Mouse (Mus musculus) liver, embryonic 14.5 days (tissue): ENCODE measurements around the gene Efna3. TPM values are rescaled to one million over a fixed set of nuclear protein-coding genes. Genes with fewer than 3 reads are reported as not detected.

Experiments used
- ATAC-seq: fragments of 200-750 bp; cut with Nextera tagmentation; 2 replicates; pipeline ENCODE4 v1.8.0; 2017; ENCODE audit warnings: moderate number of reproducible peaks, mild to moderate bottlenecking, moderate library complexity; ENCODE audit not compliant: insufficient read depth
- DNase-seq, 3 experiments: peaks; one replicate each; pipeline ENCODE4 v3.0.0-alpha.2; 2012 to 2013; ENCODE audit warnings: low read depth in 3 of 3, low spot score in 3 of 3
- H3K27ac ChIP-seq: fragments of 300-500 bp; sonication (generic); 2 replicates; pipeline ENCODE4 v1.5.1; 2014; ENCODE audit warnings: moderate library complexity, mild to moderate bottlenecking, control low read depth, inconsistent platforms
- H3K27me3 ChIP-seq: fragments of 300-500 bp; sonication (generic); 2 replicates; pipeline ENCODE4 v1.6.1; 2014; ENCODE audit warnings: mild to moderate bottlenecking, low read length, moderate library complexity; ENCODE audit not compliant: control insufficient read depth, insufficient read depth
- H3K36me3 ChIP-seq: fragments of 300-500 bp; sonication (generic); replicated peaks from 2 replicates; pipeline ENCODE4 v1.6.1; 2014; ENCODE audit warnings: low read depth; ENCODE audit not compliant: control insufficient read depth, insufficient read depth
- H3K4me1 ChIP-seq, 2 experiments: fragments of 200-500 bp in 1 of 2; fragments of 300-500 bp in 1 of 2; sonication (generic) in 1 of 2; replicated peaks; 2 replicates each; pipeline ENCODE4 v1.6.1; 2012 to 2014; ENCODE audit warnings: antibody characterized with exemption in 1 of 2, inconsistent platforms in 1 of 2, low read length in 1 of 2; ENCODE audit not compliant: control insufficient read depth in 2 of 2, insufficient read depth in 2 of 2
- H3K4me2 ChIP-seq: fragments of 300-500 bp; sonication (generic); 2 replicates; pipeline ENCODE4 v1.6.1; 2014; ENCODE audit warnings: low read depth, mild to moderate bottlenecking, control low read depth, moderate library complexity
- H3K4me3 ChIP-seq, 2 experiments: fragments of 200-500 bp in 1 of 2; fragments of 300-500 bp in 1 of 2; sonication (generic) in 1 of 2; 2 replicates each; pipeline ENCODE4 v1.5.1; 2012 to 2014; ENCODE audit warnings: low read depth in 2 of 2, low read length in 2 of 2, mild to moderate bottlenecking in 2 of 2, control low read depth in 1 of 2, inconsistent platforms in 1 of 2, moderate library complexity in 1 of 2; ENCODE audit not compliant: insufficient read depth in 1 of 2
- H3K9ac ChIP-seq: fragments of 300-500 bp; sonication (generic); replicated peaks from 2 replicates; pipeline ENCODE4 v1.6.1; 2014; ENCODE audit warnings: mild to moderate bottlenecking, control low read depth, moderate library complexity
- H3K9me3 ChIP-seq: fragments of 300-500 bp; sonication (generic); 2 replicates; pipeline ENCODE4 v1.6.1; 2016; ENCODE audit warnings: low read length, mixed read lengths; ENCODE audit not compliant: control insufficient read depth
- CTCF ChIP-seq: IDR thresholded peaks from 2 replicates; pipeline ENCODE4 v1.5.1; 2016; ENCODE audit warnings: antibody characterized with exemption, low read depth, control low read depth
- EP300 ChIP-seq: IDR thresholded peaks from 2 replicates; pipeline ENCODE4 v1.6.1; 2016; ENCODE audit warnings: antibody characterized with exemption, low read depth
- WGBS: fragments of 180-500 bp; shearing (Covaris S2); extraction: QIAGEN DNeasy Blood & Tissue Kit; methylation state at CpG from one replicate; pipeline ENCODE4 v1.1.7; 2014; ENCODE audit not compliant: insufficient replicate concordance; 5-methylcytosine and 5-hydroxymethylcytosine counted together
- polyA plus RNA-seq, 2 experiments: library from polyadenylated mRNA; depleted of rRNA in 1 of 2; stranded (reverse) in 1 of 2; unstranded in 1 of 2; fragments of >200 nt; fragmentation: Nextera tagmentation in 1 of 2; extraction: Ambion mirVana in 1 of 2; gene quantifications; 2 replicates each; pipeline versions ENCODE4 v1.2.1 to v1.2.3; 2012 to 2014

The Efna3 gene
- polyA plus RNA-seq, 2 experiments: 0.05 to 0.06 TPM

- no peak overlapping the region for H3K4me2 ChIP-seq
- no peaks in the 10 kb centered on the region for H3K4me1 ChIP-seq
- H3K27me3 ChIP-seq: peaks cover 12% of the 10 kb centered on the region
- WGBS: 10% methylated on average over 5 of the region's 5 CpGs
- H3K9ac ChIP-seq: no peak overlapping the region
- ATAC-seq (no peak), DNase-seq (no peak)
- H3K36me3 ChIP-seq: no peaks in the 10 kb centered on the region
- H3K4me3 ChIP-seq: no peak overlapping the region
- H3K9me3 ChIP-seq: no peaks in the 10 kb centered on the region
- no peak overlapping the region for H3K27ac ChIP-seq
- TF ChIP-seq EP300 (no peak), CTCF (peak; percentile 87)
Observed at GRCm38 (mm10) chr3:89354816-89355511, 32.2 kb upstream of the Efna3 start.

GRCm38 (mm10) chr3:89351271-89351670 lies 28.5 kb upstream of the Efna3 start:
- Histone ChIP-seq H3K9ac (no peak overlapping the region), H3K4me3 (no peak overlapping the region), H3K9me3 (no peaks in the 10 kb centered on the region), H3K4me1 (no peaks in the 10 kb centered on the region; a peak in 1 of 4 replicates), H3K27me3 (peaks cover 29% of the 10 kb centered on the region), H3K27ac (no peak overlapping the region), H3K4me2 (no peak overlapping the region), H3K36me3 (no peaks in the 10 kb centered on the region)
- TF ChIP-seq CTCF: no peak
- no peak for TF ChIP-seq EP300
- no peak for DNase-seq
- 64% methylated on average over 5 of the region's 5 CpGs for WGBS
- no peak for ATAC-seq

- DNase-seq (peak in 1 of 3 experiments; percentile 36), ATAC-seq (peak; percentile 75)
- H3K27me3 ChIP-seq: peaks cover 29% of the 10 kb centered on the region
- H3K9ac ChIP-seq: no peak within 1 kb of the TSS
- peak within 1 kb of the TSS; percentile 71 for H3K4me2 ChIP-seq
- H3K4me1 ChIP-seq: no peaks in the 10 kb centered on the region; a peak in 1 of 4 replicates
- no peak within 1 kb of the TSS for H3K27ac ChIP-seq
- TF ChIP-seq CTCF (no peak), EP300 (no peak)
- H3K9me3 ChIP-seq: no peaks in the 10 kb centered on the region
- 1% methylated on average over 57 of the region's 59 CpGs for WGBS
- H3K36me3 ChIP-seq: no peaks in the 10 kb centered on the region
- H3K4me3 ChIP-seq: peak within 1 kb of the TSS; percentile 41 to 57
Observed at GRCm38 (mm10) chr3:89349869-89350501, 27.2 kb upstream of the Efna3 start, which contains the start of gene Adam15. Adam15 (minus strand) TSS chr3:89349996.

DNA sequence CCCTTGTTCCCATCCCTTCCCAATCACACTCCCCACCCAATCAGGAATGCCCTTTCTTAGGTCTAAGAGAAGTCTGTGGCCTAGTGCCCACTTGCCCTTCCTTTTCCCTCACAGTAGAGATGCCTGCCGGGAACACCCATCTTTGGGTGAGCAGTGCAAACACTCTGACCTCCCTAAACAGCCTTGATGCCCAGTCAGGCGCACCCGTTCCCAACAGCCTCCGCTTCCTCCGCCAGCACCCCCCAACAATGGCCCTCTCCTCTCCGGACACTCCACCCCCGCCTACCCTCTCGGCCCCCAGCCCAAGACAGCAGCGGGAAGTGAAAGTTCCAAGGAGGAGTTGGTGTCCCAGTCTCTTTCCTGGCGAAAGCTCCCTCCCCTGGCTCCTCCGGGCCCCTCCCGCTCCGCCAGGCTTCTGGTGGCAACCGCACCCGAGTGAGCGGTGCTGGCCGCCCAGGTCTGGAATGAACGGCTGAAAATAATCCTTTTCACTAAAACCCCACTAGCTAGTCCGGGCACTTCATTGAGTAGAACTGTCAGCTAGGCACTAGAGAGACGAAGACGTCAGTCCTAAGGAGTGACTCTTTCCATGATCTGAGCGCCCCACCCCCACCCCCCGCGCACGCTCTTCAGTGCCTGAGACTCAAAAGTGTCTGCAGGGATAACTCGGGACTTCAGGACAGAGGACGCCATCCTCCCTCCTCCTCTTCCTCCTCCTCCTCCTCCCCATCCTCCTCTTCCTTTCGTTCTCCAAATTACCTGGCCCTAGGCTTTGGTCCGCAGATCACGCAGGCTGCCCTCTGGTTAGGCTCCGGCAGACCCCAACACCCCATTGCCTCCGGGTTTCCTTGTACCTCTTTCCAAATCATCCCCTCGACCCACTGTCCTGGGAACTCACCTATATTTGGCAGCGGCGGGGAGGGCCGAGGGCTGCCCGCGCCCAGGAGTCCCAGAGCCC lies 26.4 kb upstream of the Efna3 start:
- Histone ChIP-seq H3K4me2 (peak overlapping the region; percentile 71), H3K9me3 (no peaks in the 10 kb centered on the region), H3K27ac (no peak overlapping the region), H3K9ac (no peak overlapping the region), H3K27me3 (peaks cover 29% of the 10 kb centered on the region), H3K4me1 (no peaks in the 10 kb centered on the region; a peak in 1 of 4 replicates), H3K36me3 (no peaks in the 10 kb centered on the region), H3K4me3 (peak overlapping the region; percentile 41 to 57)
- TF ChIP-seq EP300: no peak
- no peak for TF ChIP-seq CTCF
- no peak for DNase-seq
- no peak; the same call in 1 of the 2 replicates for ATAC-seq
- 3% methylated on average over 38 of the region's 38 CpGs for WGBS

DNA sequence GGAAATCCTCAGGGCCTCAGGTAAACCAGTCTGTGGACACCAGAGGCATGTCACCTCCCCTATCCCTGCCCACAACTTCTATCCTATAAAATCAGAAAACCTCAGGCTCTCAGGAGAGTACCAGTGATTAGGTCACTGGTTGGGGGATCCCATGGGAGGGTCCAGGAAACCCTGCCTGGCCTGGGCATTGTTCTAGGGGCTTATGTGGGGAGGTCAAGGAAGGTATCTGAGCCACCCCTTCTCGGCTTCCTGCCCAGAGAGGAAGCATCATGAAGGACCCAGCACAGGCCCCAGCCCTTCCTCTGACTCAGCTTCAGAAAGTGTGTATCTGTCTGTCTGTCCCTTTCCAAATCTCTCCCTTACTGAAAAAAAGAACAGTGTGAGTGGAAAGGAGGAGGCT lies 25.2 kb upstream of the Efna3 start:
- Histone ChIP-seq H3K9ac (no peak overlapping the region), H3K27ac (no peak overlapping the region), H3K9me3 (no peaks in the 10 kb centered on the region), H3K4me1 (no peaks in the 10 kb centered on the region; a peak in 1 of 4 replicates), H3K4me2 (no peak overlapping the region), H3K36me3 (no peaks in the 10 kb centered on the region), H3K27me3 (peaks cover 29% of the 10 kb centered on the region), H3K4me3 (no peak overlapping the region)
- DNase-seq (no peak), ATAC-seq (no peak)
- 17% methylated on average over 1 of the region's 1 CpGs for WGBS
- TF ChIP-seq CTCF (no peak), EP300 (no peak)
